ENCODE assay signal across 8 mouse cellular contexts in the genomic region with DNA sequence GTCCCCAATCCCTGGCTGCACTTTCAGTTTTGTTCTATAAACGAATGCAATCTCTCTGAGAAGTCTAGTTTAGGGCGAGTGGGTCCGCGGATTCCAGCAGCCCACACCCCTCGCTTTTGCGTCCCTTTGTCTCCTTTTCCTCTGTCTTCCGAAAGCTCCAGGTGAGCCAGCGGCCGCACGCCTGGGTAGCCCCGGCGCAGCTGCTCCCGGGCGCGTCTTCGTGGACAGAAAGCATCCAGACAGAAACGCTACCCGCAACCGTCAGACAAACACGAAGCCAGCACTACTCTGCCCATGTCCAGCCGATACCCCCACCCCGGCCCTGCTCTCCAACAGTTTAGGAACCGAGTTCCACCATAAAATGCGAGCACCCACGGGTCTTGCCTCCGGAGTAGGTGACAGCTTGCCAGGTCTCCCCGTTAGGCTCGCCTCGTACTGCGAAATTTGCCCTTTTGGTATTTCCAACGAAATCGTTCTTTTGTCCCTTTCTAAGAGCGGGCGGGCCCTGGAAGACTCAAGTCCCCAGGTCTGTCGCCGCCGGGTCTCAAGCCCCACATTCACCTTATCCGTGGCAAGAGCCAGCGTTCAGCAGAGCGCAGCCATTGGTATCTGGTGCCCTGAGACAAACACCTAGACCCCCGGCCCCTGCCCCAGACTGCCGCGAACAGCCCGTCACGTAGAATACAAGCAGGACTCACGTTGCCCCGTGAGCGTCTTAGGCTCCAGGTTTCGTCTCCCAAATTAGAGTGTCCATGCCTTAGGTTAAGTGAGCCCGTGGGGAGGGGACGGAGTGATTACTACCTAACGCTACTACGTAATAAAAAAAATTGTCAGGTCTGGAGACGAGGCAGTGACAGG. TPM values are rescaled to one million over a fixed set of nuclear protein-coding genes. Genes with fewer than 3 reads are reported as not detected.
DNase-seq lines count a peak whose midpoint lies in the region; ATAC-seq lines count a peak whose summit lies in the region.

No protein-coding gene starts in this region.

- H3K4me1 ChIP-seq in embryonic facial prominence, embryonic 14.5 days (ENCODE audit: control insufficient read depth, insufficient read depth, low read length), result no peaks in the 10 kb centered on the region
- H3K4me1 ChIP-seq in hindbrain, embryonic 13.5 days (replicated peaks), result peaks cover 24% of the 10 kb centered on the region
- peaks cover 10% of the 10 kb centered on the region; the same call in 1 of the 2 replicates for H3K4me1 ChIP-seq in liver, embryonic 12.5 days
- H3K4me1 ChIP-seq in stomach, embryonic 15.5 days, result peaks cover 20% of the 10 kb centered on the region

- peak overlapping the region; percentile 59 for H3K4me3 ChIP-seq in embryonic facial prominence, embryonic 14.5 days (ENCODE audit: low read depth, low read length)
- peak overlapping the region; percentile 15 for H3K4me3 ChIP-seq in hindbrain, embryonic 13.5 days
- H3K4me3 ChIP-seq in liver, embryonic 12.5 days, result no peak overlapping the region; the same call in 1 of the 2 replicates
- peak overlapping the region; percentile 13 for H3K4me3 ChIP-seq in stomach, embryonic 15.5 days (replicated peaks)

- WGBS in embryonic facial prominence, embryonic 14.5 days, result under 1% methylated on average over 52 of the region's 54 CpGs
- WGBS in hindbrain, embryonic 13.5 days, result under 1% methylated on average over 54 of the region's 54 CpGs
- WGBS in liver, embryonic 12.5 days (ENCODE audit: insufficient replicate concordance), result 1% methylated on average over 54 of the region's 54 CpGs
- 1% methylated on average over 54 of the region's 54 CpGs for WGBS in stomach, embryonic 15.5 days

- DNase-seq in ovary, postnatal 10 days (ENCODE audit: low spot score), result peak; percentile 39
- no peak for DNase-seq in ovary, adult 18-20 months (ENCODE audit: low spot score)
- no peak for DNase-seq in embryonic facial prominence, embryonic 14.5 days (ENCODE audit: low spot score)
- DNase-seq in spleen, postnatal 10 days (ENCODE audit: low spot score in 2 of 2), result no peak

- ATAC-seq in embryonic facial prominence, embryonic 14.5 days (ENCODE audit: low read depth), result no peak
- no peak for ATAC-seq in hindbrain, embryonic 13.5 days (ENCODE audit: low FRiP score)
- ATAC-seq in liver, embryonic 12.5 days, result no peak; the same call in 1 of the 2 replicates
- no peak for ATAC-seq in stomach, embryonic 15.5 days (ENCODE audit: insufficient read depth, low FRiP score, low read depth)
- no peak for ATAC-seq in CD4-positive, CD25-positive, alpha-beta regulatory T cell, adult 4 months

- H3K36me3 ChIP-seq in embryonic facial prominence, embryonic 14.5 days (ENCODE audit: control insufficient read depth, insufficient read depth, low read length), result no peaks in the 10 kb centered on the region
- H3K36me3 ChIP-seq in hindbrain, embryonic 13.5 days, result no peaks in the 10 kb centered on the region
- no peaks in the 10 kb centered on the region for H3K36me3 ChIP-seq in liver, embryonic 12.5 days
- no peaks in the 10 kb centered on the region for H3K36me3 ChIP-seq in stomach, embryonic 15.5 days

- H3K27me3 ChIP-seq in embryonic facial prominence, embryonic 14.5 days (replicated peaks; ENCODE audit: control insufficient read depth, insufficient read depth, low read length), result peaks cover 89% of the 10 kb centered on the region
- H3K27me3 ChIP-seq in hindbrain, embryonic 13.5 days, result peaks cover 87% of the 10 kb centered on the region
- peaks cover 99% of the 10 kb centered on the region for H3K27me3 ChIP-seq in liver, embryonic 12.5 days (replicated peaks)
- peaks cover 77% of the 10 kb centered on the region for H3K27me3 ChIP-seq in stomach, embryonic 15.5 days (replicated peaks)

- H3K9me3 ChIP-seq in embryonic facial prominence, embryonic 14.5 days (ENCODE audit: control insufficient read depth, low read length), result no peaks in the 10 kb centered on the region
- no peaks in the 10 kb centered on the region for H3K9me3 ChIP-seq in hindbrain, embryonic 13.5 days
- no peaks in the 10 kb centered on the region for H3K9me3 ChIP-seq in liver, embryonic 12.5 days (replicated peaks)
- H3K9me3 ChIP-seq in stomach, embryonic 15.5 days, result no peaks in the 10 kb centered on the region

- H3K9ac ChIP-seq in embryonic facial prominence, embryonic 14.5 days (ENCODE audit: low read depth, low read length), result peak overlapping the region; percentile 85
- no peak overlapping the region for H3K9ac ChIP-seq in hindbrain, embryonic 13.5 days
- H3K9ac ChIP-seq in liver, embryonic 12.5 days, result no peak overlapping the region
- H3K9ac ChIP-seq in stomach, embryonic 15.5 days, result no peak overlapping the region

- H3K4me2 ChIP-seq in embryonic facial prominence, embryonic 14.5 days (ENCODE audit: low read depth, low read length), result peak overlapping the region; percentile 70
- H3K4me2 ChIP-seq in hindbrain, embryonic 13.5 days, result peak overlapping the region; percentile 23; the same call in 1 of the 2 replicates
- H3K4me2 ChIP-seq in liver, embryonic 12.5 days, result peak overlapping the region; percentile 16; the same call in 1 of the 2 replicates
- peak overlapping the region; percentile 23 for H3K4me2 ChIP-seq in stomach, embryonic 15.5 days

- peak overlapping the region; percentile 91 for H3K27ac ChIP-seq in embryonic facial prominence, embryonic 14.5 days (replicated peaks; ENCODE audit: low read depth, low read length)
- no peak overlapping the region for H3K27ac ChIP-seq in hindbrain, embryonic 13.5 days
- H3K27ac ChIP-seq in liver, embryonic 12.5 days, result no peak overlapping the region
- no peak overlapping the region for H3K27ac ChIP-seq in stomach, embryonic 15.5 days

RNA-seq across cellular contexts. Expression of gene Lhx8, which starts 0.9 kb away (rescaled TPM):
- 12.0 and 15.1 TPM in 2 replicates for polyA plus RNA-seq in embryonic facial prominence, embryonic 14.5 days (2014; fragmentation: Nextera tagmentation; extraction: Ambion mirVana)
- polyA plus RNA-seq in hindbrain, embryonic 13.5 days (2015; fragmentation: Nextera tagmentation; extraction: Ambion mirVana), result 0.26 and 0.32 TPM in 2 replicates
- polyA plus RNA-seq in liver, embryonic 12.5 days (2016; fragmentation: Nextera tagmentation; extraction: Ambion mirVana), result 0.11 TPM in 1 of 2 replicates, not detected in the other
- polyA plus RNA-seq in stomach, embryonic 15.5 days (2015; fragmentation: Nextera tagmentation; extraction: Ambion mirVana), result 0.22 and 0.24 TPM in 2 replicates
- polyA plus RNA-seq in CD4-positive, CD25-positive, alpha-beta regulatory T cell, adult 4 months (2017; shearing (Covaris generic)), result not detected

Comparison
In these comparisons a context has a peak if more than half of its experiments do, and no peak if none do; other contexts are left out.
1. H3K4me2 ChIP-seq: peak in every context shown above with its lines; median percentile 70 in embryonic facial prominence, embryonic 14.5 days; 23 in hindbrain, embryonic 13.5 days; 23 in stomach, embryonic 15.5 days; 16 in liver, embryonic 12.5 days.